Mouse (Mus musculus) heart, embryonic 14.5 days (tissue): ENCODE measurements at regions not wholly inside any gene's neighbourhood (a gene's known extent, or its start where the extent isn't known, plus 50 kb on each side); places are given as distances from the start of the nearest gene placed in this dataset.

Experiments
- ATAC-seq: fragments of 200-750 bp; cut with Nextera tagmentation; 2 replicates; pipeline ENCODE4 v1.8.0; 2017; ENCODE audit warnings: low read depth, moderate TSS enrichment; ENCODE audit not compliant: insufficient number of reproducible peaks, insufficient read depth, low FRiP score
- H3K27ac ChIP-seq, 2 experiments: fragments of 200-500 bp in 1 of 2; fragments of 300-500 bp in 1 of 2; sonication (generic) in 1 of 2; replicated peaks in 1 of 2; 2 replicates each; pipeline ENCODE4 v1.5.1; 2012 to 2014; ENCODE audit warnings: low read depth in 2 of 2, low read length in 2 of 2, control low read depth in 1 of 2, mild to moderate bottlenecking in 1 of 2, mixed read lengths in 1 of 2; ENCODE audit not compliant: control insufficient read depth in 1 of 2, insufficient read depth in 1 of 2
- H3K27me3 ChIP-seq: fragments of 300-500 bp; sonication (generic); 2 replicates; pipeline ENCODE4 v1.6.1; 2014; ENCODE audit warnings: mild to moderate bottlenecking, low read length, control low read depth; ENCODE audit not compliant: control insufficient read depth, insufficient read depth
- H3K36me3 ChIP-seq: fragments of 300-500 bp; sonication (generic); 2 replicates; pipeline ENCODE4 v1.6.1; 2014; ENCODE audit warnings: mild to moderate bottlenecking, control low read depth, low read length, mixed read lengths; ENCODE audit not compliant: control insufficient read depth, insufficient read depth
- H3K4me1 ChIP-seq, 2 experiments: fragments of 200-500 bp in 1 of 2; fragments of 300-500 bp in 1 of 2; sonication (generic) in 1 of 2; 2 replicates each; pipeline ENCODE4 v1.6.1; 2012 to 2014; ENCODE audit warnings: low read length in 2 of 2, control low read depth in 1 of 2, mixed read lengths in 1 of 2; ENCODE audit not compliant: control insufficient read depth in 2 of 2, insufficient read depth in 2 of 2
- H3K4me2 ChIP-seq: fragments of 300-500 bp; sonication (generic); 2 replicates; pipeline ENCODE4 v1.6.1; 2014; ENCODE audit warnings: mild to moderate bottlenecking, low read length
- H3K4me3 ChIP-seq, 2 experiments: fragments of 200-500 bp in 1 of 2; fragments of 300-500 bp in 1 of 2; sonication (generic) in 1 of 2; 2 replicates each; pipeline ENCODE4 v1.5.1; 2012 to 2014; ENCODE audit warnings: low read length in 2 of 2, mild to moderate bottlenecking in 2 of 2, control low read depth in 1 of 2, low read depth in 1 of 2, moderate library complexity in 1 of 2; ENCODE audit not compliant: control insufficient read depth in 1 of 2, insufficient read depth in 1 of 2
- H3K9ac ChIP-seq: fragments of 300-500 bp; sonication (generic); 2 replicates; pipeline ENCODE4 v1.6.1; 2014; ENCODE audit warnings: mild to moderate bottlenecking, low read length
- H3K9me3 ChIP-seq: fragments of 300-500 bp; sonication (generic); 2 replicates; pipeline ENCODE4 v1.6.1; 2016; ENCODE audit warnings: low read length, control low read depth; ENCODE audit not compliant: control insufficient read depth
- WGBS: fragments of 180-500 bp; shearing (Covaris S2); extraction: QIAGEN DNeasy Blood & Tissue Kit; methylation state at CpG from one replicate; pipeline ENCODE4 v1.1.7; 2014; 5-methylcytosine and 5-hydroxymethylcytosine counted together

DNA sequence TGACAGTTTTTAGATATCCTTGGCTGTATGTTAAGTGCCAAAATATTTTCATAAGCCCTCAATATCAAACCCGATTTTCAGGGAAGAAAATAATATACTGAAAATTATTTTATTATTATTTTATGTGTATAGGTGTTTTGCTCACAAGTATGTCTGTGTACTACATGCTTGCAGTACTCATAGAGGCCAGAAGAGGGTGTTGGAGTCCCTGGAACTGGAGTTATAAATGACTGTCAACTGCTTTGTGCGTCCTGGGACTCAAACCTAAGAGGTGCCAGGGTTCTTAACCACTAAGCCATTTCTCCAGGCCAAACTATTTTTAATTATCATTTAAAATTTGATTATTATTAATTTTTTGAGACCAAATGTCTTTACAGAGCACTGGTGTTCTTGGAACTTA, 114.5 kb downstream of the Csl start:
- H3K9ac ChIP-seq = no peak overlapping the region
- peaks cover 1% of the 10 kb centered on the region; the same call in 1 of the 2 replicates for H3K9me3 ChIP-seq
- 40% methylated on average over 2 of the region's 2 CpGs for WGBS
- no peaks in the 10 kb centered on the region for H3K4me1 ChIP-seq
- no peak overlapping the region for H3K27ac ChIP-seq
- no peak overlapping the region for H3K4me2 ChIP-seq
- H3K36me3 ChIP-seq = no peaks in the 10 kb centered on the region
- no peak overlapping the region for H3K4me3 ChIP-seq
- H3K27me3 ChIP-seq = no peaks in the 10 kb centered on the region
- ATAC-seq = no peak

DNA sequence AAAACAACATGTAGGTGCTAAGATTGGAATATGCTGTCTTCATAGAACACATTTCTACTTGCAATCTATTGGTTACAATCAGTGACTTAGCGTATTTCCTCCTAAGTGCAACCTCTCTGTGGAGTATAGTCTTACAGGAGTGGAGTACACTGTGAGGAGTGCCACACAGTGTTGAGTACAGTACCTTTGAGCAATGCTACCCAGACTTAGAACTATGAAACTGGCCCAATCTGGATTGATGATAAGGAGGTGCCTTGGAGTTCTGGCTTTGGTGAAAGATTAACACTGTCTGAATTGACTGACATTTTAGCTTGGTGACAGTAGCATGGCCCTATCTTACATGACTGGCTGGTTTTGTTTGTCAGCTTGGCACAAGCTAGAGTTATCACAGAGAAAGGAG, 107.4 kb downstream of the Csl start:
- Histone ChIP-seq H3K9ac (no peak overlapping the region), H3K4me1 (no peaks in the 10 kb centered on the region), H3K4me2 (no peak overlapping the region), H3K27ac (no peak overlapping the region), H3K4me3 (no peak overlapping the region), H3K9me3 (peaks cover 7% of the 10 kb centered on the region; the same call in 1 of the 2 replicates), H3K36me3 (no peaks in the 10 kb centered on the region), H3K27me3 (no peaks in the 10 kb centered on the region)
- ATAC-seq = no peak
- 88% methylated on average over 1 of the region's 1 CpGs for WGBS

- 83% methylated on average over 4 of the region's 4 CpGs for WGBS
- Histone ChIP-seq H3K27me3 (no peaks in the 10 kb centered on the region), H3K36me3 (no peaks in the 10 kb centered on the region), H3K4me1 (no peaks in the 10 kb centered on the region), H3K4me3 (no peak overlapping the region), H3K9me3 (peaks cover 7% of the 10 kb centered on the region; the same call in 1 of the 2 replicates), H3K27ac (no peak overlapping the region), H3K9ac (no peak overlapping the region), H3K4me2 (no peak overlapping the region)
- no peak for ATAC-seq
These were observed 105.2 kb downstream of the Csl start for GRCm38 (mm10) chr10:99654284-99654683.

DNA sequence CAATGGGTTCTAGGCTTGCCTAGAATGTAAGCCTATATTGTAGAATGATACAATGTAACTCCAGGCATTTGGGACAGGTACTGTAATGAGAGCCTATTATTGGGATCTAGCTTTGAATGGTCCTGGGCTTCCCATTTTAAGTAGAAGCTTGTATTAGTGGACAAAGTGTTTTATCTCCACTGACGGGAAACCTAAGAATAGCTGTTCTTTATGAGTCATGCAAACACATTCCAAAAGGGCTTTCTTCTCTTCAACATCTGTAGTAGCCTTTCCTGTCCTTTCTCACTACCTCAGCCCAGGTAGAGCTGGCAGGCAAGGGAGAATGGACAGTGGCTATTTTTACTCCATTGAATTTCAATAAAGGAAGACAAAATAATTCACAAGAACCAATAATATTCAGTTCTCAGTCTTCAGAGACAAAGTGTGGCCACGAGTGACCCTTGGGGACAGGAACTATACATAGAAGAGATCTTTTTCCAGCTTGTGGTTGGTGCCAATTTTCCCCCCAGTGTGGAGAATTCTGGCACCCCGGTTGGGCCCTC, 82.8 kb downstream of the Csl start:
- H3K9ac ChIP-seq = no peak overlapping the region
- no peaks in the 10 kb centered on the region for H3K9me3 ChIP-seq
- ATAC-seq = no peak
- H3K27ac ChIP-seq = no peak overlapping the region
- no peaks in the 10 kb centered on the region for H3K27me3 ChIP-seq
- no peak overlapping the region for H3K4me2 ChIP-seq
- H3K4me3 ChIP-seq = no peak overlapping the region
- H3K36me3 ChIP-seq = no peaks in the 10 kb centered on the region
- 29% methylated on average over 3 of the region's 3 CpGs for WGBS
- H3K4me1 ChIP-seq = peaks cover 0 to 4% of the 10 kb centered on the region in 2 experiments; a peak in 1 of 4 replicates

- no peak for ATAC-seq
- H3K36me3 ChIP-seq = no peaks in the 10 kb centered on the region
- 89% methylated on average over 9 of the region's 9 CpGs for WGBS
- H3K9me3 ChIP-seq = no peaks in the 10 kb centered on the region
- H3K4me1 ChIP-seq = peaks cover 0 to 4% of the 10 kb centered on the region in 2 experiments; a peak in 1 of 4 replicates
- no peak overlapping the region for H3K9ac ChIP-seq
- H3K27ac ChIP-seq = no peak overlapping the region
- H3K27me3 ChIP-seq = no peaks in the 10 kb centered on the region
- H3K4me2 ChIP-seq = no peak overlapping the region
- H3K4me3 ChIP-seq = no peak overlapping the region
These were observed 81.4 kb downstream of the Csl start for GRCm38 (mm10) chr10:99678096-99678495.

GRCm38 (mm10) chr10:99679813-99680212, 79.6 kb downstream of the Csl start:
- no peak overlapping the region for H3K4me3 ChIP-seq
- H3K27ac ChIP-seq = no peak overlapping the region
- no peaks in the 10 kb centered on the region for H3K27me3 ChIP-seq
- H3K9me3 ChIP-seq = no peaks in the 10 kb centered on the region
- 68% methylated on average over 6 of the region's 6 CpGs for WGBS
- H3K4me1 ChIP-seq = peaks cover 0 to 4% of the 10 kb centered on the region in 2 experiments; a peak in 1 of 4 replicates
- no peaks in the 10 kb centered on the region for H3K36me3 ChIP-seq
- no peak overlapping the region for H3K4me2 ChIP-seq
- no peak for ATAC-seq
- no peak overlapping the region for H3K9ac ChIP-seq

GRCm38 (mm10) chr10:99681932-99682331, 77.5 kb downstream of the Csl start:
- H3K36me3 ChIP-seq = no peaks in the 10 kb centered on the region
- no peaks in the 10 kb centered on the region for H3K27me3 ChIP-seq
- no peak overlapping the region for H3K4me2 ChIP-seq
- no peak for ATAC-seq
- WGBS = 80% methylated on average over 4 of the region's 4 CpGs
- H3K9me3 ChIP-seq = no peaks in the 10 kb centered on the region
- H3K27ac ChIP-seq = no peak overlapping the region
- no peak overlapping the region for H3K9ac ChIP-seq
- H3K4me1 ChIP-seq = peaks cover under 1 to 4% of the 10 kb centered on the region in 2 experiments; a peak in 3 of 4 replicates
- no peak overlapping the region for H3K4me3 ChIP-seq

DNA sequence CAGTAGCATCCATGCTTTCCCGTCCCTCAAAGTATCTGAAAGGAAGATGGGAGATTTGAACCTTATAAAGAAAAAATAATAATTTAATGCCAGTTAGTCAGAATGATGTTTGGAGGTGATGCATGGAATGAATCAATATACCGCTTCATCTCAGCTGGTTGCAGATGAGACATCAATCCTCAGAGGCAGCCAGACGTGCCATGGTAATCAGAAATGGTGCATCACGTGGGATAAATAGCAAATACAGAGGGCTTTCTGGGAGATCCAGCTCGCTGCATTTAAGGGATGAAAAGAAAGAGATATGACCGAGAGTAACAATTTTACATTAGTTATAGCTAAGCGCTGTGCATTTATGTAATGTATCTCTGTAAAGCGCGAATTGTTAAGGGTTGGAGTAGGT, 77.1 kb downstream of the Csl start:
- 87% methylated on average over 9 of the region's 9 CpGs for WGBS
- no peak overlapping the region for H3K4me2 ChIP-seq
- H3K27ac ChIP-seq = no peak overlapping the region

More for the DNA sequence above, 77.1 kb downstream of the Csl start:
- H3K9ac ChIP-seq = no peak overlapping the region
- no peaks in the 10 kb centered on the region for H3K27me3 ChIP-seq
- no peaks in the 10 kb centered on the region for H3K9me3 ChIP-seq
- peaks cover 2 to 8% of the 10 kb centered on the region in 2 experiments; a peak in 3 of 4 replicates for H3K4me1 ChIP-seq
- no peak for ATAC-seq
- no peaks in the 10 kb centered on the region for H3K36me3 ChIP-seq
- no peak overlapping the region for H3K4me3 ChIP-seq
